Mouse (Mus musculus): ENCODE data around the gene Cldn11. TPM values are rescaled to one million over a fixed set of nuclear protein-coding genes. Genes with fewer than 3 reads are reported as not detected.

Gene Cldn11
- total RNA-seq, 2 experiments from 2014 or later = 80.3 to 138 TPM

Other genes with a start within 250 kb of the Cldn11 start
- gene Phc3, start 180.5 kb upstream of the Cldn11 start, total RNA-seq (2021) = 10 to 100 TPM; 33.0 to 36.2 TPM
- gene Prkci, start 154.2 kb upstream of the Cldn11 start, total RNA-seq (2021) = 10 to 100 TPM; 58.3 to 72.2 TPM
- gene Skil, start 54.9 kb upstream of the Cldn11 start, total RNA-seq (2021) = 10 to 100 TPM; 63.1 to 64.6 TPM
- 10 to 100 TPM; 36.4 to 42.7 TPM for gene Slc7a14, start 160.5 kb downstream of the Cldn11 start, total RNA-seq (2021)

All from left cerebral cortex, postnatal 14 days (tissue).